Mouse (Mus musculus) adrenal gland, adult 2 months (tissue): Measurements from ENCODE around the gene Ube2r2. TPM values are rescaled to one million over a fixed set of nuclear protein-coding genes. Genes with fewer than 3 reads are reported as not detected.
A peak's percentile ranks its signal among the peaks of the same experiment; 100 is the strongest.

Experiments used
- DNase-seq: peaks from one replicate; pipeline ENCODE4 v3.0.0; 2021
- polyA plus RNA-seq: library from polyadenylated mRNA; depleted of rRNA; stranded (reverse); fragments of >200 nt; gene quantifications from 2 replicates; pipeline ENCODE4 v1.2.3, GENCODE M21; 2012; rRNA removed
- total RNA-seq, 2 experiments: library from RNA; stranded (reverse); gene quantifications; 2 replicates each; pipeline ENCODE4 v1.2.3; 2021

The Ube2r2 gene
- total and polyA plus RNA-seq, 3 experiments, result 32.7 to 105 (median 94.6) TPM

- DNase-seq, result no peak
Measured at GRCm38 (mm10) chr4:41179825-41180725, 44.5 kb downstream of the Ube2r2 start.

GRCm38 (mm10) chr4:41189809-41190208 lies 54.3 kb downstream of the Ube2r2 start:
- no peak for DNase-seq

DNA sequence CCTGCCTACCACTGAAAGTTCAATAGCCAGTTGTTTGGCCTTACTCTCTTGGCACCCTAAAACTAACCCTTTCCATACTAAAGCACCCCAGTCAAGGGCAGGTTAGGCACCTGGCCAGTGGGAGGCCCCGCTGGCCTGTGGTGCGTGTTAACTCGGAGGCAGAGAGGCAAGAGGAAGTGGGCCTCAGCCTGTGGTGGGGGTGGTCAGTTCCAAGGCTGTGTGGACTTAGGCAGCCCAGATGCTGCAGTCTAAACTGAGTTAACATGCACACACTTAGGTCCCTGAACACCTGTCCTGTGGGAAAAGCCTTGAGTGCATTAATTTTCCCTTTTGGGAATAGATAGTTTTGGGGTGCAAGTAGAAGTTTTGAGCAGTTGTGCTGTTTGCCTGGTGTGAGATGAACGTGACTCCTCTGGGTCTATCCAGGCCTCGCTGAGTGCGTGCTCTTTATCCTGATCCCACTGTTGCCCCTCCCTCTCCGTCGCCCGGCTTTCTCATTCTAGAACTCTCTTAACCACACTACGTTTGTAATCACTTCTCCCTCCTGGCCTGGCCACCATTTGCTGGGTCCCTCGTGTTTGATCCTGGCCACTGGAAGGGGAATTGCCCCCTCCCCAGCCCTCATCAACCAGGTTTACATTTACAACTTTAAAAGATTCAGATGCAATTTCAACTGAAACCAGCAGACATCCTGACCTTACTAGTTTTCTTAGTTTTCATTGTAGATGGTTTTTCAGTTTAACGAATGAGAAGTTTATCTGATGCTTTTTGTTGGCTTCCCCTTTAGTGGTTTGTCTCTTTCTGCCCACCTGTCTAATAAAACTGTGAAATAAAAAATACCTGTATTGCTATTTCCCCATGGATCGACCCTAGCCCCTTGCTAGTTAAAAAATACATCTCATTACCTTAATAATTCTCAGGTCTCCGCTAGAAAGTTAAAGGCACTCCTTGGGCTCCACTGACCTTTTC lies 57.3 kb downstream of the Ube2r2 start:
- DNase-seq, result no peak

GRCm38 (mm10) chr4:41195328-41195727 lies 59.8 kb downstream of the Ube2r2 start:
- no peak for DNase-seq

DNA sequence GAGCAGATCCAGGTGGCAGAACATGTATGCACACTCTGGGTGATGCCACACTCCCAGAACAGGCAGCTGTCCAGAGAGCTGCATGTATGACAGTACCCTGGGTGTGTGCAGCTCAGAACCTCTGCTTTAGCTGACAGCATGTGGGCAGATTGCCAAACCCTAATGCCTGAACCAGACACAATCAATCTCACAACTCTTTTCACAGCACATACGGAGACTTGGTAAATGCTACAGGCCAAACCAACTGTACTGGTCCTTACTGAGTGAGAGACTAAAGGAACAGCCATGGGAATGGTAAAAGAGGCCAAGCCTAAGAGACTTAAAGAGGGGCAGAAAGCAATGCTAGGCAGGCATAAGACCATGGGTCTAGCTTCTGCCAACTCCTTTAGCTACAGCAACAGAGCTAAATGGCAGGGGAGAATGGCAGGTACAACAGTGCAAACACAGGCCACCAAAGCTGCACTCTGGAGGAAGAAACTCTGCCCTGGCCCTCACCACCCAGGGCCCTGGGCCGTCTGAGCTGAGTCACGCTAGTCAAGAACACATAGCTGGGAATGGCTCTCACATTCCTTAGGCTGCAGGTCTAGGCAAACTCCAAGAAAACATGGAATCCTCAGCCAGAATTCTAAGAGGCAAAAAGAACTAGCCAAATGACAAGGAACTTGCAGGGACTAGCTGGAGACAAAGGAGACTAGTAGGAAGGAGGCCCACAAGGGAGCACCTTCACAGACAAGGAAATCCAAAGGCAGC lies 61.5 kb downstream of the Ube2r2 start:
- peak; percentile 57 for DNase-seq

DNA sequence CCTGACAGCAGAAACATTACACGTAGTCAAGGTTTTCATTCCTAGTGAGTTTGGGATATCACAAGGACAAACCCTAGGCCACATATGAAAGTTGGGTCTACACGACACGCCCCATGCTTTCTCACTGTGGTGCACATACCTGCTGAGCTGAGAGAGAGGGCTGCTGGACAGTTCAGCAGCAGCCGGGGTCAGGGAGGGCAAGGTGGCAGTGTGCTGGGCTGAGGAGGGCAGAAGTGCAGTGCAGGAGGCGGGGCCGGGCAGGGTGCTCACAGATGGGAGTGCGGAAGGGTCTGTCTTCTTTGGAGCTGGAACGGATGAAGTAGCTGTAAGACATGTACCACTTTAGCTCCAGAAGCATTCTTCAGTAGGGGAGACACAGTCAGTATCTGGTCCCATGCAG lies 66.6 kb downstream of the Ube2r2 start:
- DNase-seq, result no peak

GRCm38 (mm10) chr4:41205751-41206150 lies 70.2 kb downstream of the Ube2r2 start:
- DNase-seq, result peak; percentile 63

GRCm38 (mm10) chr4:41208050-41208449 lies 72.5 kb downstream of the Ube2r2 start:
- no peak for DNase-seq

DNA sequence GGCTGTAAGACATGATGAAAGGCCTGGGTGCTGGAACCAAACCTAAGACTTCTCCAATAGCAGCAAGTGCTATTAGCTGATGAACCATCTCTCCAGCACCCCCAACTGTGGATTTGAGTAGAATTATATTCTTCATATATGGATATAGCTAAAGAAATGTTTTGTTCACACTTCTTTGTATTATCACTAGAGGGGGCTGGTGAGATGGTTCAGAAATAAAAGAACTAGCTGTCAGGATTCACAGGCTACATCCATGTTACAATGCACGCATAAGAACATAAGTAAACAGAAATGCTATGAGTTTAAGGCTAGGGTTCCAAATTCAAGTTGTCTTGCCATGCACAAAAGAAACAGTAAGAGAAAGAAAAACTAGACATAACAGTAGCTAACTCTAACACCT lies 89.9 kb downstream of the Ube2r2 start:
- DNase-seq, result no peak

DNA sequence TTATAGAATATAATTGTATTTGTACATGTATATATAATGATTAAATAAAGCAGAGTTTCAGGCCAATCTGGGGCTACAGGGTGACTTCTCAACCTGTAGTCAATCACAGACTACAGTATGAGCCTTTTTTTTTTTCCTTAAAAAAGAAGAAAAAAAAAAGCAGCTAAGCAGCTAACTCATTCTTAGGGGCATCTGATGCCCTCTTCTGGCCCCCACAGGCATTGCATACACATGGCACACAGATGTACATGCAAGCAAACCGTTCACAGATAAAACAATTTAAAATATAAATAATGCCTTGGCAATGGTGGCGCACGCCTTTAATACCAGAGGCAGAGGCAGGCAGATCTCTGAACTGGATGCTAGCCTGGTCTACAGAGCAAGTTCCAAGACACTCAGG lies 90.8 kb downstream of the Ube2r2 start:
- DNase-seq, result peak; percentile 42

GRCm38 (mm10) chr4:41235621-41236020 lies 100.1 kb downstream of the Ube2r2 start:
- DNase-seq, result no peak

GRCm38 (mm10) chr4:41240916-41241315 lies 105.4 kb downstream of the Ube2r2 start:
- DNase-seq, result no peak

Other genes with a start within 250 kb of the Ube2r2 start
- gene Spink4, start 215.7 kb upstream of the Ube2r2 start, total RNA-seq, result 100 to 1,000 TPM in 1 of 2 experiments, not detected in 1; 112 TPM
- gene Spink4, start 215.7 kb upstream of the Ube2r2 start, polyA plus RNA-seq, result 6.3 and 15.7 TPM in 2 replicates
- 100 to 1,000 TPM; 274 to 368 TPM for gene Bag1, start 187.4 kb upstream of the Ube2r2 start, total RNA-seq
- 268 and 567 TPM in 2 replicates for gene Bag1, start 187.4 kb upstream of the Ube2r2 start, polyA plus RNA-seq
- 100 to 1,000 TPM; 101 to 104 TPM for gene Chmp5, start 187.3 kb upstream of the Ube2r2 start, total RNA-seq
- gene Chmp5, start 187.3 kb upstream of the Ube2r2 start, polyA plus RNA-seq, result 4.1 and 4.5 TPM in 2 replicates
- 10 to 100 TPM; 66.1 to 93.2 TPM for gene Nfx1, start 164.8 kb upstream of the Ube2r2 start, total RNA-seq
- gene Nfx1, start 164.8 kb upstream of the Ube2r2 start, polyA plus RNA-seq, result 23.7 and 31.0 TPM in 2 replicates
- 10 to 100 TPM; 20.8 to 42.1 TPM for gene Aqp7, start 87.6 kb upstream of the Ube2r2 start, total RNA-seq
- 12.5 and 15.2 TPM in 2 replicates for gene Aqp7, start 87.6 kb upstream of the Ube2r2 start, polyA plus RNA-seq
- gene Aqp3, start 37.6 kb upstream of the Ube2r2 start, total RNA-seq, result under 1 TPM in 1 of 2 experiments, not detected in 1; 0.28 TPM
- 0.22 and 0.40 TPM in 2 replicates for gene Aqp3, start 37.6 kb upstream of the Ube2r2 start, polyA plus RNA-seq
- gene Nol6, start 11.3 kb upstream of the Ube2r2 start, total RNA-seq, result 10 to 100 TPM; 58.1 to 59.3 TPM
- gene Nol6, start 11.3 kb upstream of the Ube2r2 start, polyA plus RNA-seq, result 66.5 and 89.8 TPM in 2 replicates
- 10 to 100 TPM; 34.4 to 42.4 TPM for gene Ubap2, start 139.4 kb downstream of the Ube2r2 start, total RNA-seq
- gene Ubap2, start 139.4 kb downstream of the Ube2r2 start, polyA plus RNA-seq, result 206 and 245 TPM in 2 replicates
- 10 to 100 TPM; 44.5 to 49.4 TPM for gene Dcaf12, start 179.1 kb downstream of the Ube2r2 start, total RNA-seq
- 22.1 and 26.0 TPM in 2 replicates for gene Dcaf12, start 179.1 kb downstream of the Ube2r2 start, polyA plus RNA-seq
- gene Ubap1, start 213.3 kb downstream of the Ube2r2 start, total RNA-seq, result 10 to 100 TPM; 50.2 to 59.9 TPM
- gene Ubap1, start 213.3 kb downstream of the Ube2r2 start, polyA plus RNA-seq, result 13.9 and 16.0 TPM in 2 replicates